ENCODE assay signal across 8 mouse cellular contexts in genomic region chr2:58357068-58357413, GRCm38 (mm10). TPM values are rescaled to one million over a fixed set of nuclear protein-coding genes. Genes with fewer than 3 reads are reported as not detected.
DNase-seq lines count a peak whose midpoint lies in the region; ATAC-seq and TF ChIP-seq lines count a peak whose summit lies in the region.

No protein-coding gene starts in this region.

- H3K27ac ChIP-seq in kidney, embryonic 16.5 days (ENCODE audit: low read length), result no peak overlapping the region
- H3K27ac ChIP-seq in intestine, embryonic 15.5 days, result no peak overlapping the region
- no peak overlapping the region for H3K27ac ChIP-seq in midbrain, embryonic 15.5 days

- H3K4me2 ChIP-seq in kidney, embryonic 16.5 days (replicated peaks; ENCODE audit: low read depth, low read length), result peak overlapping the region; percentile 100
- peak overlapping the region; percentile 92 for H3K4me2 ChIP-seq in intestine, embryonic 15.5 days (replicated peaks)
- H3K4me2 ChIP-seq in midbrain, embryonic 15.5 days, result peak overlapping the region; percentile 100

- TF ChIP-seq CTCF in brain, embryonic 14.5 days (IDR thresholded peaks at IDR 0.05; ENCODE audit: borderline replicate concordance, extremely low read depth, insufficient read depth, insufficient read length), result no peak

- peaks cover 12% of the 10 kb centered on the region for H3K4me1 ChIP-seq in kidney, embryonic 16.5 days (ENCODE audit: insufficient read depth, low read length)
- H3K4me1 ChIP-seq in intestine, embryonic 15.5 days (replicated peaks), result peaks cover 4% of the 10 kb centered on the region
- H3K4me1 ChIP-seq in midbrain, embryonic 15.5 days, result peaks cover 13% of the 10 kb centered on the region

- H3K9me3 ChIP-seq in kidney, embryonic 16.5 days (ENCODE audit: low read length), result no peaks in the 10 kb centered on the region
- H3K9me3 ChIP-seq in intestine, embryonic 15.5 days, result no peaks in the 10 kb centered on the region
- H3K9me3 ChIP-seq in midbrain, embryonic 15.5 days, result no peaks in the 10 kb centered on the region

- peak; percentile 43; the same call in 1 of the 2 replicates for ATAC-seq in kidney, embryonic 16.5 days (ENCODE audit: low FRiP score, low TSS enrichment)
- peak; percentile 60 for ATAC-seq in intestine, embryonic 15.5 days
- ATAC-seq in midbrain, embryonic 15.5 days (replicated peaks), result peak; percentile 72

- H3K36me3 ChIP-seq in kidney, embryonic 16.5 days (ENCODE audit: insufficient read depth, low read length), result no peaks in the 10 kb centered on the region
- no peaks in the 10 kb centered on the region for H3K36me3 ChIP-seq in intestine, embryonic 15.5 days
- H3K36me3 ChIP-seq in midbrain, embryonic 15.5 days (replicated peaks), result no peaks in the 10 kb centered on the region

- DNase-seq in kidney, postnatal 14 days, result no peak
- DNase-seq in brain, embryonic 14.5 days (ENCODE audit: low read depth), result peak; percentile 45
- peak; percentile 22 for DNase-seq in embryo, embryonic 9.5 days (ENCODE audit: extremely low spot score)
- no peak for DNase-seq in adipocyte (ENCODE audit: low spot score)
- no peak for DNase-seq in T-cell, adult 2 months (ENCODE audit: low spot score)

- 0% methylated on average over 7 of the region's 7 CpGs for WGBS in kidney, embryonic 16.5 days
- WGBS in intestine, embryonic 15.5 days, result under 1% methylated on average over 7 of the region's 7 CpGs
- WGBS in midbrain, embryonic 15.5 days, result 1% methylated on average over 7 of the region's 7 CpGs

- peak overlapping the region; percentile 68 for H3K4me3 ChIP-seq in kidney, embryonic 16.5 days (ENCODE audit: low read length)
- H3K4me3 ChIP-seq in intestine, embryonic 15.5 days (replicated peaks), result peak overlapping the region; percentile 50
- H3K4me3 ChIP-seq in midbrain, embryonic 15.5 days, result peak overlapping the region; percentile 73

- no peak for TF ChIP-seq POLR2A in brain, embryonic 14.5 days (IDR thresholded peaks at IDR 0.05; ENCODE audit: borderline replicate concordance, extremely low read depth, insufficient read depth, insufficient read length, poor library complexity, severe bottlenecking)

- H3K27me3 ChIP-seq in kidney, embryonic 16.5 days (ENCODE audit: insufficient read depth, low read length), result peaks cover 28% of the 10 kb centered on the region; the same call in 1 of the 2 replicates
- H3K27me3 ChIP-seq in intestine, embryonic 15.5 days (replicated peaks), result 0 out of 2 replicates have a peak, but pooled peaks cover 5% of the 10 kb centered on the region
- H3K27me3 ChIP-seq in midbrain, embryonic 15.5 days (replicated peaks), result peaks cover 5% of the 10 kb centered on the region; the same call in 1 of the 2 replicates

- H3K9ac ChIP-seq in kidney, embryonic 16.5 days (replicated peaks; ENCODE audit: low read length), result peak overlapping the region; percentile 54; the same call in 1 of the 2 replicates
- peak overlapping the region; percentile 44 for H3K9ac ChIP-seq in intestine, embryonic 15.5 days
- peak overlapping the region; percentile 53 for H3K9ac ChIP-seq in midbrain, embryonic 15.5 days

RNA-seq across cellular contexts. Expression of gene Acvr1c, which starts 0.7 kb away (rescaled TPM):
- 0.30 and 0.35 TPM in 2 replicates for polyA plus RNA-seq in kidney, embryonic 16.5 days (2015; fragmentation: Nextera tagmentation; extraction: Ambion mirVana)
- polyA plus RNA-seq in brain, embryonic 14.5 days (2012; rRNA removed), result 0.26 and 0.34 TPM in 2 replicates
- 3.7 and 4.2 TPM in 2 replicates for polyA plus RNA-seq in intestine, embryonic 15.5 days (2015; fragmentation: Nextera tagmentation; extraction: Ambion mirVana)
- polyA plus RNA-seq in midbrain, embryonic 15.5 days (2015; fragmentation: Nextera tagmentation; extraction: Ambion mirVana), result 0.51 and 0.92 TPM in 2 replicates

Comparison
In these comparisons a context has a peak if more than half of its experiments do, and no peak if none do; other contexts are left out.
1. DNase-seq: peak in brain, embryonic 14.5 days (single experiment) and embryo, embryonic 9.5 days (single experiment); none in kidney, postnatal 14 days (single experiment), adipocyte (single experiment) and T-cell, adult 2 months (single experiment).
2. Peak in every context shown above with its lines, with median percentiles within 50 percentile points of each other: ATAC-seq, H3K4me2 ChIP-seq, H3K4me3 ChIP-seq and H3K9ac ChIP-seq.